Mouse (Mus musculus) bone marrow, adult 2 months (tissue): ENCODE measurements around the gene Cyp51.

Source experiments
- CTCF ChIP-seq: fragments of 200-500 bp; IDR thresholded peaks from 2 replicates; pipeline ENCODE4 v1.5.1; 2011; ENCODE audit warnings: low read length, control low read depth; ENCODE audit not compliant: control insufficient read depth, insufficient read depth
- POLR2A ChIP-seq: fragments of 200-500 bp; IDR thresholded peaks from 2 replicates; pipeline ENCODE4 v1.6.1; 2011; ENCODE audit warnings: low read depth, mild to moderate bottlenecking, control low read depth, low read length, borderline replicate concordance; ENCODE audit not compliant: control insufficient read depth

DNA sequence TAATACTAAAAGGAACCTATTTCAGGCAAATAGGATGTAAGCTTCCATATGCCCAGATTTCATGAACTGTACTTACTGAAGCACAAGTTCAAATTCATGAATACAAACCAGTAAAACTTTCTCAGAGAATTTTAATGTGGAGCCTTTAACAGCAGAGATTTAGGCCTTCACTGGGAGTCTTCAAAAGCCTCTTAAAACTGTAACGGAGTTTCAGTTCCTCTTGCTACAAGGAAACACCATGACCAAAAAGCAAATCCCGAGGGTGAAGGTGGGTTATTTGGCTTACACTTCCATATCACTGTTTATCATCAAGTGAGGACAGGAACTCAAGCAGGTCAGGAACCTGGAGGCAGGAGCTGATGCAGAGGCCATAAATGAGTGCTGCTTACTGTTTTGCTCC lies 23.0 kb downstream of the Cyp51 start:
- TF ChIP-seq POLR2A, result no peak
- TF ChIP-seq CTCF, result no peak
